Mouse (Mus musculus) ES-Bruce4 (cell line): ENCODE results near the gene Ifitm3.
"Not testable (repeated sequence)": the region's sequence is repeated elsewhere in the genome, so short reads cannot be mapped to it uniquely, and the experiment has no call there.

Experiments
- CTCF ChIP-seq: IDR thresholded peaks from one replicate; pipeline ENCODE4 v1.8.1; 2011; ENCODE audit warnings: low read depth, low read length
- EP300 ChIP-seq: IDR thresholded peaks from 2 replicates; pipeline ENCODE4 v1.6.1; 2011; ENCODE audit warnings: low read depth, low read length; ENCODE audit not compliant: insufficient read depth

DNA sequence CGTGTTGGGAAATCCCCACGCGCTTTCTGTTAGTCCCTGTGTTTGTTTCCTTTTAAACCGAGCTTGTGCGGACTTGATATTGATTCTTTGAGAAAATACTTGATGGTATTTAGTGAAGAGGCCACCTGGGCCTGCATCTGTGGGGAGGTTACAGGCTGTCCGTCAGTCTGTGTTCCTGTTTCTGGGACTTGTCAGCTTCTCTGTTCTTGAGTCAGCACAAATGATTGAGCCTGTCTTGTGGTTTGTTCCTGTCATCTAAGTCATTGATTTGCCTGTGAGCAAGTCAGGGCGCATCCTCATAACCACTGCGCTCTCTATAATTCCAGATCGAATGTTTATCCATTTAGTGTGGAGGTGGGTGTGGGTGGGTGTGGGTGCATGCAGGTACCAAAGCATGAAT is 33.9 kb downstream of the Ifitm3 start:
- TF ChIP-seq CTCF, EP300: not testable (repeated sequence)
